Mouse (Mus musculus): Measurements from ENCODE around the gene Skap1. TPM values are rescaled to one million over a fixed set of nuclear protein-coding genes. Genes with fewer than 3 reads are reported as not detected.
A peak's percentile ranks its signal among the peaks of the same experiment; 100 is the strongest.

Gene Skap1
- polyA plus RNA-seq, 1 experiment, result 0.02 TPM

GRCm38 (mm10) chr11:96808066-96808465 is 343.7 kb downstream of the Skap1 start:
- Histone ChIP-seq H3ac (ENCODE audit: control insufficient read depth, insufficient read length) (no peak overlapping the region), H3K4me3 (no peak overlapping the region), H3K79me2 (ENCODE audit: control insufficient read depth, insufficient read depth) (no peaks in the 10 kb centered on the region), H3K27me3 (ENCODE audit: control insufficient read depth, insufficient read depth, insufficient read length) (no peaks in the 10 kb centered on the region), H3K36me3 (ENCODE audit: control insufficient read depth, insufficient read depth) (peaks cover 64% of the 10 kb centered on the region), H3K4me2 (ENCODE audit: low read depth) (no peak overlapping the region)
- TF ChIP-seq E2F4 (IDR thresholded peaks at IDR 0.05; ENCODE audit: insufficient read depth) (no peak), USF1 (IDR thresholded peaks at IDR 0.05; ENCODE audit: low read depth) (no peak), MYOD1 (IDR thresholded peaks at IDR 0.05; ENCODE audit: control insufficient read depth in 1 of 3, insufficient read length in 2 of 3, low read depth in 2 of 3) (no peak), POLR2AphosphoS2 (IDR thresholded peaks at IDR 0.05; ENCODE audit: insufficient read length, low read depth) (peak; percentile 81)

Other genes with a start within 250 kb of the Skap1 start
- gene Hoxb9, start 193.1 kb upstream of the Skap1 start, polyA plus RNA-seq (2012; fragmentation: generic; extraction: Trizol), result 0.24 TPM
- gene Hoxb8, start 182.7 kb upstream of the Skap1 start, polyA plus RNA-seq (2012; fragmentation: generic; extraction: Trizol), result 0.05 TPM
- gene Hoxb7, start 178.0 kb upstream of the Skap1 start, polyA plus RNA-seq (2012; fragmentation: generic; extraction: Trizol), result 0.06 TPM
- not detected for gene Hoxb6, start 172.1 kb upstream of the Skap1 start, polyA plus RNA-seq (2012; fragmentation: generic; extraction: Trizol)
- not detected for gene Hoxb5, start 161.3 kb upstream of the Skap1 start, polyA plus RNA-seq (2012; fragmentation: generic; extraction: Trizol)
- not detected for gene Hoxb4, start 146.3 kb upstream of the Skap1 start, polyA plus RNA-seq (2012; fragmentation: generic; extraction: Trizol)
- not detected for gene Hoxb3, start 141.3 kb upstream of the Skap1 start, polyA plus RNA-seq (2012; fragmentation: generic; extraction: Trizol)
- gene Hoxb2, start 114.1 kb upstream of the Skap1 start, polyA plus RNA-seq (2012; fragmentation: generic; extraction: Trizol), result not detected
- gene Hoxb1, start 98.8 kb upstream of the Skap1 start, polyA plus RNA-seq (2012; fragmentation: generic; extraction: Trizol), result not detected